Mouse (Mus musculus) midbrain, embryonic 11.5 days (tissue): ENCODE measurements around the gene Lgals12. TPM values are rescaled to one million over a fixed set of nuclear protein-coding genes. Genes with fewer than 3 reads are reported as not detected.

Source experiments
- ATAC-seq: fragments of 200-750 bp; cut with Nextera tagmentation; 2 replicates; pipeline ENCODE4 v1.8.0; 2017; ENCODE audit warnings: moderate TSS enrichment, moderate library complexity; ENCODE audit not compliant: low FRiP score
- DNase-seq: peaks from one replicate; pipeline ENCODE4 v3.0.0; 2015; ENCODE audit warnings: low spot score; ENCODE audit errors: missing footprints
- H3K27ac ChIP-seq: fragments of 300-500 bp; sonication (generic); 2 replicates; pipeline ENCODE4 v1.5.1; 2014; ENCODE audit warnings: low read depth, low read length
- H3K27me3 ChIP-seq: fragments of 300-500 bp; sonication (generic); 2 replicates; pipeline ENCODE4 v1.6.1; 2014; ENCODE audit warnings: mild to moderate bottlenecking, low read length, moderate library complexity, mixed read lengths; ENCODE audit not compliant: control insufficient read depth, insufficient read depth
- H3K36me3 ChIP-seq: fragments of 300-500 bp; sonication (generic); 2 replicates; pipeline ENCODE4 v1.6.1; 2014; ENCODE audit warnings: mild to moderate bottlenecking, low read length, moderate library complexity, mixed read lengths; ENCODE audit not compliant: control insufficient read depth, insufficient read depth
- H3K4me1 ChIP-seq: fragments of 300-500 bp; sonication (generic); 2 replicates; pipeline ENCODE4 v1.6.1; 2014; ENCODE audit warnings: low read length; ENCODE audit not compliant: control insufficient read depth, insufficient read depth
- H3K4me2 ChIP-seq: fragments of 300-500 bp; sonication (generic); 2 replicates; pipeline ENCODE4 v1.6.1; 2014; ENCODE audit warnings: mild to moderate bottlenecking, moderate library complexity
- H3K4me3 ChIP-seq: fragments of 300-500 bp; sonication (generic); 2 replicates; pipeline ENCODE4 v1.5.1; 2014; ENCODE audit warnings: low read depth, low read length
- H3K9ac ChIP-seq: fragments of 300-500 bp; sonication (generic); 2 replicates; pipeline ENCODE4 v1.6.1; 2014; ENCODE audit warnings: low read length
- H3K9me3 ChIP-seq: fragments of 300-500 bp; sonication (generic); 2 replicates; pipeline ENCODE4 v1.6.1; 2016; ENCODE audit warnings: low read length; ENCODE audit not compliant: control insufficient read depth
- WGBS: fragments of 180-500 bp; shearing (Covaris S2); extraction: QIAGEN DNeasy Blood & Tissue Kit; methylation state at CpG from one replicate; pipeline ENCODE4 v1.1.7; 2014; 5-methylcytosine and 5-hydroxymethylcytosine counted together
- polyA plus RNA-seq: library from polyadenylated mRNA; unstranded; fragments of >200 nt; fragmentation: Nextera tagmentation; extraction: Ambion mirVana; gene quantifications from 2 replicates; pipeline ENCODE4 v1.2.1, GENCODE M21; 2014

The Lgals12 gene
- polyA plus RNA-seq, 1 experiment from 2014 or later: not detected

GRCm38 (mm10) chr19:7592018-7592417, 15.0 kb downstream of the Lgals12 start:
- no peaks in the 10 kb centered on the region for H3K36me3 ChIP-seq
- no peaks in the 10 kb centered on the region for H3K4me1 ChIP-seq
- no peak overlapping the region for H3K27ac ChIP-seq
- DNase-seq: peak; percentile 64
- no peak overlapping the region for H3K4me3 ChIP-seq
- no peaks in the 10 kb centered on the region for H3K27me3 ChIP-seq
- no peak overlapping the region for H3K9ac ChIP-seq
- 68% methylated on average over 3 of the region's 3 CpGs for WGBS
- no peaks in the 10 kb centered on the region for H3K9me3 ChIP-seq
- no peak overlapping the region for H3K4me2 ChIP-seq
- ATAC-seq: no peak

- no peaks in the 10 kb centered on the region for H3K9me3 ChIP-seq
- no peak for ATAC-seq
- no peak overlapping the region for H3K9ac ChIP-seq
- no peaks in the 10 kb centered on the region for H3K36me3 ChIP-seq
- no peaks in the 10 kb centered on the region for H3K27me3 ChIP-seq
- DNase-seq: no peak
- H3K27ac ChIP-seq: no peak overlapping the region
- H3K4me3 ChIP-seq: no peak overlapping the region
- no peaks in the 10 kb centered on the region for H3K4me1 ChIP-seq
- no peak overlapping the region for H3K4me2 ChIP-seq
Observed at GRCm38 (mm10) chr19:7590795-7591194, 16.2 kb downstream of the Lgals12 start.

DNA sequence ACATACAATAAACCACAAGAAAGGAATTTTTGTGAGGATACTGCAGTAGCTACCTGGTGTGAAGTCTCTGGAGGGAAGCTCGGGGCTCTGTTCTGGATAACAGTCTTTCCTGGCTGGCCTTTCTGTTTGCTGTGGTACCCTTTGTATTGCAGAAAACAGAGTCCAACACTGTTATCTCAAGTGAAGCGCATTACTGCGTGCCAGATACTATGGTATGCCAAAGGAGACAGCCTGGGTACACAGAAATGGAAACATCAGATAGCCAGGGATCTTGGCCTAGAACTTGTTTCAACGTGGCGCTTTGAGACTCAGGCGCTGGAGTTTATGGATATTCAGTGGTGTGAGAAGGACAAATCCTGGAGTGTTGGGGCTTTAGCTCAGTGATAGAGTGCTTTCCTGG, 21.2 kb downstream of the Lgals12 start:
- Histone ChIP-seq H3K27ac (no peak overlapping the region), H3K4me3 (no peak overlapping the region)
- ATAC-seq: no peak

GRCm38 (mm10) chr19:7585279-7585678, 21.7 kb downstream of the Lgals12 start:
- no peaks in the 10 kb centered on the region for H3K36me3 ChIP-seq
- WGBS: 90% methylated on average over 8 of the region's 8 CpGs
- H3K4me1 ChIP-seq: no peaks in the 10 kb centered on the region
- no peak for ATAC-seq
- H3K4me2 ChIP-seq: no peak overlapping the region
- H3K4me3 ChIP-seq: no peak overlapping the region
- H3K27me3 ChIP-seq: no peaks in the 10 kb centered on the region
- no peak overlapping the region for H3K9ac ChIP-seq
- H3K9me3 ChIP-seq: no peaks in the 10 kb centered on the region
- no peak for DNase-seq
- H3K27ac ChIP-seq: no peak overlapping the region

More for the DNA sequence above, 21.2 kb downstream of the Lgals12 start:
- H3K9me3 ChIP-seq: no peaks in the 10 kb centered on the region
- H3K36me3 ChIP-seq: no peaks in the 10 kb centered on the region
- H3K27me3 ChIP-seq: no peaks in the 10 kb centered on the region
- H3K9ac ChIP-seq: no peak overlapping the region
- no peak overlapping the region for H3K4me2 ChIP-seq
- WGBS: 94% methylated on average over 6 of the region's 6 CpGs
- no peak for DNase-seq
- no peaks in the 10 kb centered on the region for H3K4me1 ChIP-seq

- ATAC-seq (no peak), DNase-seq (no peak)
- no peak overlapping the region for H3K9ac ChIP-seq
- H3K9me3 ChIP-seq: no peaks in the 10 kb centered on the region
- no peak overlapping the region for H3K27ac ChIP-seq
- H3K27me3 ChIP-seq: no peaks in the 10 kb centered on the region
- 82% methylated on average over 3 of the region's 3 CpGs for WGBS
- H3K36me3 ChIP-seq: no peaks in the 10 kb centered on the region
- H3K4me3 ChIP-seq: no peak overlapping the region
- H3K4me2 ChIP-seq: no peak overlapping the region
- no peaks in the 10 kb centered on the region for H3K4me1 ChIP-seq
Observed at GRCm38 (mm10) chr19:7583599-7583998, 23.4 kb downstream of the Lgals12 start.

DNA sequence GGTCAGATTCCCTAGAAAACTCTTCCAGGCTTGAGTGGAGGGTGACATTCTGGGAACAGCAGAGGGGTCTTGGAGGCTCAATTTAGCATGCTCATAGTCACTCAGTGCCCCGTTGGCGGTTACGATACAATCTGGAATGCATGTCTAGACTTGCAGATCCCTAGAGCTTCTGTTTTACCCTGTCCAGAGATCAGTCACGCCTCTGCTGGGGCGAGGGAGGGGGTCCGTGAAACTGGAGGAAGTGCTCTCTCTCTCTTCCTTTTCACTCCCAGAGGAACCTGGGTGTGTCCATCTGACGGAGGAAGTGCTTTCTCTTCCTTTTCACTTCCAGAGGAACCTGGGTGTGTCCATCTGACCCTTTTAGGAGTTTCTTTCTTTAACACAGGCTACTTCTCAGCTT, 23.9 kb downstream of the Lgals12 start:
- Histone ChIP-seq H3K9ac (no peak overlapping the region), H3K4me1 (no peaks in the 10 kb centered on the region), H3K27ac (no peak overlapping the region), H3K4me3 (no peak overlapping the region), H3K36me3 (no peaks in the 10 kb centered on the region), H3K4me2 (no peak overlapping the region), H3K9me3 (no peaks in the 10 kb centered on the region), H3K27me3 (no peaks in the 10 kb centered on the region)
- DNase-seq (no peak), ATAC-seq (no peak)
- 64% methylated on average over 7 of the region's 7 CpGs for WGBS

GRCm38 (mm10) chr19:7581042-7581441, 26.0 kb downstream of the Lgals12 start:
- ATAC-seq (no peak), DNase-seq (no peak)
- no peaks in the 10 kb centered on the region for H3K36me3 ChIP-seq
- H3K4me3 ChIP-seq: no peak overlapping the region
- no peak overlapping the region for H3K4me2 ChIP-seq
- no peaks in the 10 kb centered on the region for H3K27me3 ChIP-seq
- no peaks in the 10 kb centered on the region for H3K9me3 ChIP-seq
- no peak overlapping the region for H3K27ac ChIP-seq
- H3K4me1 ChIP-seq: no peaks in the 10 kb centered on the region
- H3K9ac ChIP-seq: no peak overlapping the region
- 78% methylated on average over 5 of the region's 5 CpGs for whole genome bisulfite sequencing

DNA sequence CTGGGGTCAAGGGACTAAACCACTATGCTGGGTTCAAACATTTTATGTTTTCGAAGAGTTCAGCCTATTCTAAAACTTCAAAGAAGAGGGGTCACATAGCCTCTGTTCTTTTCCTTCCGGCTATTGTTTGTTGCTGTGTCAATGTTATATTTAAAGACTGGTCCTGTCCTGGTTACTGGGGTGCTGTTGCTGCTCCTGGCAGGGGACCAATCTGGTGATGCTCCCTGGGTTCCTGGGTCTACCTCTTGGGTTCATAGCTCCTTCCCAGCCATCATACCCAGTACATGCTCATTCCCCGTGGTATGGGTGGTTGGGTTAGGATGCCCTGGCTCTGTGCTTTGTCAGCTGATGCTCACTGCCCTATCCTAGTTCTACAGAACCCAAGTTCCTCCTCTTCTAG, 29.3 kb downstream of the Lgals12 start:
- Histone ChIP-seq H3K27ac (no peak overlapping the region), H3K4me3 (no peak overlapping the region), H3K36me3 (no peaks in the 10 kb centered on the region), H3K4me2 (no peak overlapping the region), H3K4me1 (no peaks in the 10 kb centered on the region), H3K9ac (no peak overlapping the region), H3K9me3 (no peaks in the 10 kb centered on the region), H3K27me3 (no peaks in the 10 kb centered on the region)
- 80% methylated on average over 3 of the region's 3 CpGs for WGBS
- ATAC-seq (no peak), DNase-seq (no peak)

GRCm38 (mm10) chr19:7576180-7576579, 30.8 kb downstream of the Lgals12 start:
- no peaks in the 10 kb centered on the region for H3K9me3 ChIP-seq
- H3K27ac ChIP-seq: no peak overlapping the region
- H3K36me3 ChIP-seq: no peaks in the 10 kb centered on the region
- H3K9ac ChIP-seq: no peak overlapping the region
- H3K4me1 ChIP-seq: no peaks in the 10 kb centered on the region
- WGBS: 75% methylated on average over 1 of the region's 1 CpGs
- ATAC-seq (no peak), DNase-seq (no peak)
- H3K4me2 ChIP-seq: no peak overlapping the region
- H3K4me3 ChIP-seq: no peak overlapping the region
- H3K27me3 ChIP-seq: no peaks in the 10 kb centered on the region

DNA sequence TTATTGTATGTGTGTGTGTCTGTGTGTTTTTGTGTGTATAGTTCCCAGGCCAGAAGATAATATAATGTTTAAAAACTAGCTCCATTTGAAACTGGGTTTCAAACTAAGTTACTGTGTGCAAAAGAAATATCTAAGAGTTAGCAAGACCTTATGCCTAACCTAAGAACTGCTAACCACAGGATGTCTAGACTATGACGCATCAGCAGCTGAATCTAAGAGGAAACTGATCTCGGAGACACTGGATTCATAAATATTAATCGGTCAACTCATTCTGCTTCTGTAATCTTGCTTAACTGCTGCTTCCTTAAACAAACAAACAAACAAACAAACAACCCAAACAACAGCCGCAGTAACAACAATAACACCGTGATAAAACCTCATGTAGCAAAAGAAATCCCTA, 37.3 kb downstream of the Lgals12 start:
- DNase-seq (no peak), ATAC-seq (no peak)
- Histone ChIP-seq H3K4me2 (no peak overlapping the region), H3K27ac (no peak overlapping the region), H3K9me3 (no peaks in the 10 kb centered on the region), H3K9ac (no peak overlapping the region), H3K36me3 (no peaks in the 10 kb centered on the region), H3K27me3 (no peaks in the 10 kb centered on the region), H3K4me3 (no peak overlapping the region), H3K4me1 (no peaks in the 10 kb centered on the region)
- 90% methylated on average over 5 of the region's 5 CpGs for WGBS
